Mouse (Mus musculus): Measurements from ENCODE around the gene Actr8. TPM values are rescaled to one million over a fixed set of nuclear protein-coding genes. Genes with fewer than 3 reads are reported as not detected.

The Actr8 gene
- polyA plus RNA-seq, 2 experiments = 47.7 to 60.6 TPM

DNA sequence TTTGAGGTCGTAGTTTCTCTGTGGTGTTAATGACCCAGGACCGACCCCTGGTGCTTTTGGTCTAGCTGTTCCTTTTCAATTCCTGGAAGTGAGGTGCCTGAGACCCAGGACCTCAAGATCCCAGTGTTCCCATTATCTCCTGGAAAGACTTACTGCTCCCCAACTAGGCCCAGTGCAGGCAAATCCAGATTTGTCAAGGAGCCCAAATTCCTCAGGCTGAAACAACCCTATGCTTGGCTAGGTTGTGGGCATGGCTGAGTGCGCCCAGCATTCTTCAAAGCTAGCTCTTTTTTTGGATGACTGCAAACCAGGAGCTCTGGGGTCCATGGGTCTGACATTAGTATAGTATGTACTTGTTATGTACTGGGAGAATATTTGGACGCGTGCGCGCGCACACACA, 41.2 kb downstream of the Actr8 start:
- WGBS = 85% methylated on average over 8 of the region's 8 CpGs
- Histone ChIP-seq H3K9me3 (ENCODE audit: control insufficient read depth, low read length) (no peaks in the 10 kb centered on the region), H3K36me3 (ENCODE audit: control insufficient read depth, insufficient read depth, low read length) (no peaks in the 10 kb centered on the region), H3K4me3 (replicated peaks; ENCODE audit: low read length) (no peak overlapping the region), H3K27me3 (ENCODE audit: control insufficient read depth, insufficient read depth, low read length) (no peaks in the 10 kb centered on the region), H3K27ac (replicated peaks; ENCODE audit: low read depth, low read length) (no peak overlapping the region), H3K9ac (ENCODE audit: low read depth, low read length, severe bottlenecking) (no peak overlapping the region), H3K4me2 (replicated peaks; ENCODE audit: low read depth, low read length, severe bottlenecking) (no peak overlapping the region), H3K4me1 (ENCODE audit: control insufficient read depth, insufficient read depth, low read length) (no peaks in the 10 kb centered on the region)
- DNase-seq (ENCODE audit: low spot score) = no peak
- TF ChIP-seq POLR2A (IDR thresholded peaks at IDR 0.05; ENCODE audit: borderline replicate concordance, extremely low read depth, insufficient read depth, insufficient read length) = no peak
- ATAC-seq (ENCODE audit: low FRiP score, low read depth) = no peak

DNA sequence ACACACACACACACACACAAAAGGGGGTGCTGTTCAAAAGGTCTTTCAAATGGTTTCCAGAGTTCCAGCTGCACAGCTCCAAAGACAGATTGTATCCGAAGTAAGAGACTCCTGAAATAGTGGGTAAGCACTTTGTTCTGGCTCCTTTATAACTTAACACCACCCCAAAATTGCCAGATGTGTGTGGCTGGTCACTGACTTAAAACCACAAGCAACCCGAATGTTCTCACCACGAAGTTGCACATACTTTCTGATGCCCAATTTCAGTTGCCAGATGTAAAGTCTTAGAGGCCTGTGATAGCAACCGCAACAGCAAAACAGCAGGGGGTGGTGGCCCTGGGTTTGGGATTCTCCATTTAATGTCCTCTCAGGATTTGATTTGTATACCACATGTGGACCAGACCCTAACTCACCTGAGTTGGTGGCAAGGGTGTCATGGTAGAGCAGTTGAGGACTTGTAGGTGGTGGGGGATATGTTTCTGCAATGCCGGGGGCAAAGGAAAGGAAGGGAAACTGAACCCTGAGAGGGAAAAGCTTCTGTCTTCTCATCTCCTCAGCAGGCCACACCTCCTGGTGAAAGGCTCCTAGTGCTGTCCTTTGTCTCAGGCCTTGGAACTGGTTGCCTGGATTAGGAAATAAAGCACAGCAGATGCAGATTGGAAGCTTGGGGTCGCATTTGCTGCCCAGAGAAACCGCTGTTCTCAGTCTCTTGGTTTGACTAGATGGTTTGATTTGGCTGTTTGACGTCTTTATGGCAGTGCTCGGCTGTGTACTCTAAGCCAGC, 41.8 kb downstream of the Actr8 start:
- Histone ChIP-seq H3K27ac (replicated peaks; ENCODE audit: low read depth, low read length) (no peak overlapping the region), H3K4me1 (ENCODE audit: control insufficient read depth, insufficient read depth, low read length) (no peaks in the 10 kb centered on the region), H3K9me3 (ENCODE audit: control insufficient read depth, low read length) (no peaks in the 10 kb centered on the region), H3K4me3 (replicated peaks; ENCODE audit: low read length) (no peak overlapping the region), H3K9ac (ENCODE audit: low read depth, low read length, severe bottlenecking) (no peak overlapping the region), H3K36me3 (ENCODE audit: control insufficient read depth, insufficient read depth, low read length) (no peaks in the 10 kb centered on the region), H3K27me3 (ENCODE audit: control insufficient read depth, insufficient read depth, low read length) (no peaks in the 10 kb centered on the region), H3K4me2 (replicated peaks; ENCODE audit: low read depth, low read length, severe bottlenecking) (no peak overlapping the region)
- DNase-seq (ENCODE audit: low spot score) (no peak), ATAC-seq (ENCODE audit: low FRiP score, low read depth) (no peak)
- no peak for TF ChIP-seq POLR2A (IDR thresholded peaks at IDR 0.05; ENCODE audit: borderline replicate concordance, extremely low read depth, insufficient read depth, insufficient read length)
- WGBS = 33% methylated on average over 9 of the region's 9 CpGs

DNA sequence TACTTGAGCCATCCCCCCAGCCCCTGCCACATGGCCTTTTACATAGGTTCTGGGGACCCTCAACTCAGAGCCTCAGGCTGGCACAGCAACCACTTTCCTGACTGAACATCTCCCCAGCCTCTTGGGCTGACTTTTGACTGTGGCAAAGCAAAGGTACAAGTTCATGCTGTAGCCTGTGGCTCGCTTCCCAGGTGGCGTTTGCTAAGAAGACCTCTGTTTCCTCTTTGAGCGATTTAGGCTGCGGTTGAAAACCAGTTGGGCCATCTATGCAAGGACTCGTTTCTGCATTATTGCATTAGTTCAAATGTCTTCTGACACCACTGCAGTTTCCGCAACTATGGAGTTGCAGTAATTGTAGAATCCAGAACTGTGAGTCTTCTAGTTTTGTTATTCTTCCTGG, 44.3 kb downstream of the Actr8 start:
- WGBS = 88% methylated on average over 6 of the region's 6 CpGs
- no peak for TF ChIP-seq POLR2A (IDR thresholded peaks at IDR 0.05; ENCODE audit: borderline replicate concordance, extremely low read depth, insufficient read depth, insufficient read length)
- DNase-seq (ENCODE audit: low spot score) = no peak
- no peaks in the 10 kb centered on the region for H3K9me3 ChIP-seq (ENCODE audit: control insufficient read depth, low read length)
- H3K9ac ChIP-seq (ENCODE audit: low read depth, low read length, severe bottlenecking) = no peak overlapping the region
- no peak overlapping the region for H3K4me2 ChIP-seq (replicated peaks; ENCODE audit: low read depth, low read length, severe bottlenecking)
- no peak overlapping the region for H3K4me3 ChIP-seq (replicated peaks; ENCODE audit: low read length)
- ATAC-seq (ENCODE audit: low FRiP score, low read depth) = no peak
- no peak overlapping the region for H3K27ac ChIP-seq (replicated peaks; ENCODE audit: low read depth, low read length)
- no peaks in the 10 kb centered on the region for H3K4me1 ChIP-seq (ENCODE audit: control insufficient read depth, insufficient read depth, low read length)
- no peaks in the 10 kb centered on the region for H3K36me3 ChIP-seq (ENCODE audit: control insufficient read depth, insufficient read depth, low read length)
- H3K27me3 ChIP-seq (ENCODE audit: control insufficient read depth, insufficient read depth, low read length) = no peaks in the 10 kb centered on the region

DNA sequence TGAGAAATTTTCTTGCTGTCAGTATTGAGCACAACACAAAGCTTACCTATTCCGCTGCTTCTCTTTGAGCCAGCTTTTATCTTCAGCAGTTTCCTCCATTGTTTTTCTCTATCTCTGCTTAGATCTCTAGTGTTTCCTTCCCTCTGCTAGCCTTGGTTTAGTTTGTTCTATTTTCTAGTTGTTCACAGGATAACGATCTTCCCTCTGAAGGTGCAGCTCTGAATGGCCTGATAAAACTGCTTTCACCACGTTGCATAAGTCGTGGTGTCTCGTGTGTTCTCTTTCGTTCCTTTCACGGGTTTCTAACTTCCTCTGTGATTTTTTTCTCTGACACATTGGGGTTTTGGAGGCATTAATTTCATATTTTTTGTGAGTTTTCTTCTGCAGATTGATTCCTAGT, 46.2 kb downstream of the Actr8 start:
- DNase-seq (ENCODE audit: low spot score) (no peak), ATAC-seq (ENCODE audit: low FRiP score, low read depth) (no peak)
- Histone ChIP-seq H3K27ac (replicated peaks; ENCODE audit: low read depth, low read length) (no peak overlapping the region), H3K27me3 (ENCODE audit: control insufficient read depth, insufficient read depth, low read length) (no peaks in the 10 kb centered on the region), H3K9me3 (ENCODE audit: control insufficient read depth, low read length) (no peaks in the 10 kb centered on the region), H3K4me1 (ENCODE audit: control insufficient read depth, insufficient read depth, low read length) (no peaks in the 10 kb centered on the region), H3K9ac (ENCODE audit: low read depth, low read length, severe bottlenecking) (no peak overlapping the region), H3K4me2 (replicated peaks; ENCODE audit: low read depth, low read length, severe bottlenecking) (no peak overlapping the region), H3K36me3 (ENCODE audit: control insufficient read depth, insufficient read depth, low read length) (no peaks in the 10 kb centered on the region), H3K4me3 (replicated peaks; ENCODE audit: low read length) (no peak overlapping the region)
- TF ChIP-seq POLR2A (IDR thresholded peaks at IDR 0.05; ENCODE audit: borderline replicate concordance, extremely low read depth, insufficient read depth, insufficient read length) = no peak
- WGBS = 57% methylated on average over 7 of the region's 7 CpGs

DNA sequence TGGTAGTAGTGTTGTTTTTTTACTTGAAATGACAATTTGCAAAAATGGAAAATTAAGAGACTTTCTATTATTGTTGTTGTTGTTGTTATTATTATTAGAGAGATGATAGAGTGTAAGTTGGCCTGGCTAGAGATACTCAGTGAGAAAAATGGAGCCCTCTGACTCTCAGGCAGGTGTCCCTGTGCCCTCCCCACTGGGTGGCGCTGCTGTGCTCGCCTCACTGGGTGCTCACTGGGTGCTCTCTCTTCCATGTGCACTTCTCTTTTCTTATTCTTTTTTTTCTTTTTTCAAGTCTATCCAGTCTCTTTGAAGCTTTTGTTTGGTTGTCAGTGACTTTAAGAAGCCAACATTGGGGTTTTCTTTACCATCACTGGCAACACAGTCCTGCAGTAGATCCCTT, 49.2 kb downstream of the Actr8 start:
- H3K4me2 ChIP-seq (replicated peaks; ENCODE audit: low read depth, low read length, severe bottlenecking) = no peak overlapping the region
- no peak for ATAC-seq (ENCODE audit: low FRiP score, low read depth)
- no peaks in the 10 kb centered on the region for H3K9me3 ChIP-seq (ENCODE audit: control insufficient read depth, low read length)
- WGBS = 45% methylated on average over 2 of the region's 2 CpGs
- H3K27ac ChIP-seq (replicated peaks; ENCODE audit: low read depth, low read length) = no peak overlapping the region
- TF ChIP-seq POLR2A (IDR thresholded peaks at IDR 0.05; ENCODE audit: borderline replicate concordance, extremely low read depth, insufficient read depth, insufficient read length) = no peak
- no peak overlapping the region for H3K4me3 ChIP-seq (replicated peaks; ENCODE audit: low read length)
- H3K36me3 ChIP-seq (ENCODE audit: control insufficient read depth, insufficient read depth, low read length) = no peaks in the 10 kb centered on the region
- no peaks in the 10 kb centered on the region for H3K27me3 ChIP-seq (ENCODE audit: control insufficient read depth, insufficient read depth, low read length)
- H3K4me1 ChIP-seq (ENCODE audit: control insufficient read depth, insufficient read depth, low read length) = no peaks in the 10 kb centered on the region
- no peak overlapping the region for H3K9ac ChIP-seq (ENCODE audit: low read depth, low read length, severe bottlenecking)
- DNase-seq (ENCODE audit: low spot score) = no peak

All from limb, embryonic 14.5 days (tissue).